Mouse (Mus musculus) hindbrain, embryonic 12.5 days (tissue): Measurements from ENCODE around the gene Vmac. TPM values are rescaled to one million over a fixed set of nuclear protein-coding genes. Genes with fewer than 3 reads are reported as not detected.
A peak's percentile ranks its signal among the peaks of the same experiment; 100 is the strongest.

Source experiments
- ATAC-seq: fragments of 200-750 bp; cut with Nextera tagmentation; 2 replicates; pipeline ENCODE4 v1.8.0; 2017; ENCODE audit warnings: moderate TSS enrichment; ENCODE audit not compliant: low FRiP score
- H3K27ac ChIP-seq: fragments of 300-500 bp; sonication (generic); 2 replicates; pipeline ENCODE4 v1.5.1; 2016; ENCODE audit warnings: mild to moderate bottlenecking
- H3K27me3 ChIP-seq: fragments of 300-500 bp; sonication (generic); 2 replicates; pipeline ENCODE4 v1.6.1; 2016; ENCODE audit warnings: mild to moderate bottlenecking
- H3K36me3 ChIP-seq: fragments of 300-500 bp; sonication (generic); 2 replicates; pipeline ENCODE4 v1.6.1; 2016; ENCODE audit warnings: mild to moderate bottlenecking
- H3K4me1 ChIP-seq: fragments of 300-500 bp; sonication (generic); 2 replicates; pipeline ENCODE4 v1.6.1; 2016
- H3K4me2 ChIP-seq: fragments of 300-500 bp; sonication (generic); replicated peaks from 2 replicates; pipeline ENCODE4 v1.6.1; 2016; ENCODE audit warnings: mild to moderate bottlenecking
- H3K4me3 ChIP-seq: fragments of 300-500 bp; sonication (generic); 2 replicates; pipeline ENCODE4 v1.5.1; 2016; ENCODE audit warnings: mild to moderate bottlenecking
- H3K9ac ChIP-seq: fragments of 300-500 bp; sonication (generic); 2 replicates; pipeline ENCODE4 v1.6.1; 2016; ENCODE audit warnings: mild to moderate bottlenecking, moderate library complexity
- H3K9me3 ChIP-seq: fragments of 300-500 bp; sonication (generic); replicated peaks from 2 replicates; pipeline ENCODE4 v1.6.1; 2016; ENCODE audit warnings: mild to moderate bottlenecking
- WGBS: fragments of 180-500 bp; shearing (Covaris S2); methylation state at CpG from one replicate; pipeline ENCODE4 v1.1.7; 2016; 5-methylcytosine and 5-hydroxymethylcytosine counted together
- polyA plus RNA-seq: library from polyadenylated mRNA; unstranded; fragments of >200 nt; fragmentation: Nextera tagmentation; extraction: Ambion mirVana; gene quantifications from 2 replicates; pipeline ENCODE4 v1.2.1, GENCODE M21; 2016

The Vmac gene
- polyA plus RNA-seq, 1 experiment from 2014 or later: 15.3 TPM

- peak within 1 kb of the TSS; percentile 56 for H3K9ac ChIP-seq
- peaks cover 27% of the 10 kb centered on the region for H3K4me1 ChIP-seq
- H3K36me3 ChIP-seq: no peaks in the 10 kb centered on the region
- peaks cover 78% of the 10 kb centered on the region for H3K27me3 ChIP-seq
- no peaks in the 10 kb centered on the region for H3K9me3 ChIP-seq
- H3K27ac ChIP-seq: no peak within 1 kb of the TSS
- peak within 1 kb of the TSS; percentile 42 for H3K4me3 ChIP-seq
- H3K4me2 ChIP-seq: peak within 1 kb of the TSS; percentile 88
- ATAC-seq: peak; percentile 23
- WGBS: under 1% methylated on average over 39 of the region's 48 CpGs
These were observed 39.7 kb upstream of the Vmac start, which contains the start of gene Nrtn for GRCm38 (mm10) chr17:56757416-56758123. Gene Nrtn (minus strand): TSS chr17:56757530.

DNA sequence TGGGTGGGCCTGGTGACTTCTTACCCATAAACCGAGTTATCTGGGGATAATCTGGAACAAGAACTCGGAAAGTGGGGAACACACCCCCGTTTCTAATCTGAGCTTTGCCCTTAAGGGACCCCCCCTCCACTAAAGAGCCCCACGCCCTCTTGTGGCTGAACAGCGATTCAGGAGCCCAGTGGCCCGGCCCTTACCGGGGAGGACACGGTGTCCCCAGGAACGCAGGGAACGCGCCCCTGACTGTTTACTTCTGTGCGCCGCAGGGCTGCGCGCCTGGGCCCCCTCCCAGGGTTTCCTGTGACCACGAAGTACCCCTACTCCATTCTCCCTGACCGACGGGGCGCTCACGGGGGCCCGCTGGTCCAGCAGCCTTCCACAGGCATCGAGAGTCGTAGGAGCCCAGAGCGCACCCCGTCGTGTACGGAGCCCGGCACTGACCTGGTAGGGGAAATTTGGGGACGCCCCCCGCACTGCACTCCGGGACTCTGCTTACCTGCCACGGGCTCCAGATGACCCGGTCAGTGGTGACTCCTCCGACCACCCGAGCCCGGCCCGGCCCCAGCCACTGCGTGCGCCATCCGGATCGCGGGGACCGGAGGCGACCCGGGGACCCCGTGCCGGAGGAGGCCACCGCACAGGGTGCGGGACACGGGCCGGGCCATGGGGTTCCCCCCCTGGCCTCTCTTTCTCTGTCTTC lies 39.0 kb upstream of the Vmac start:
- H3K9ac ChIP-seq: peak overlapping the region; percentile 56
- peaks cover 22% of the 10 kb centered on the region for H3K4me1 ChIP-seq
- ATAC-seq: peak; percentile 5
- H3K4me2 ChIP-seq: peak overlapping the region; percentile 88
- no peak overlapping the region for H3K27ac ChIP-seq
- no peaks in the 10 kb centered on the region for H3K9me3 ChIP-seq
- H3K4me3 ChIP-seq: peak overlapping the region; percentile 42
- no peaks in the 10 kb centered on the region for H3K36me3 ChIP-seq
- WGBS: 1% methylated on average over 51 of the region's 51 CpGs
- peaks cover 86% of the 10 kb centered on the region for H3K27me3 ChIP-seq

DNA sequence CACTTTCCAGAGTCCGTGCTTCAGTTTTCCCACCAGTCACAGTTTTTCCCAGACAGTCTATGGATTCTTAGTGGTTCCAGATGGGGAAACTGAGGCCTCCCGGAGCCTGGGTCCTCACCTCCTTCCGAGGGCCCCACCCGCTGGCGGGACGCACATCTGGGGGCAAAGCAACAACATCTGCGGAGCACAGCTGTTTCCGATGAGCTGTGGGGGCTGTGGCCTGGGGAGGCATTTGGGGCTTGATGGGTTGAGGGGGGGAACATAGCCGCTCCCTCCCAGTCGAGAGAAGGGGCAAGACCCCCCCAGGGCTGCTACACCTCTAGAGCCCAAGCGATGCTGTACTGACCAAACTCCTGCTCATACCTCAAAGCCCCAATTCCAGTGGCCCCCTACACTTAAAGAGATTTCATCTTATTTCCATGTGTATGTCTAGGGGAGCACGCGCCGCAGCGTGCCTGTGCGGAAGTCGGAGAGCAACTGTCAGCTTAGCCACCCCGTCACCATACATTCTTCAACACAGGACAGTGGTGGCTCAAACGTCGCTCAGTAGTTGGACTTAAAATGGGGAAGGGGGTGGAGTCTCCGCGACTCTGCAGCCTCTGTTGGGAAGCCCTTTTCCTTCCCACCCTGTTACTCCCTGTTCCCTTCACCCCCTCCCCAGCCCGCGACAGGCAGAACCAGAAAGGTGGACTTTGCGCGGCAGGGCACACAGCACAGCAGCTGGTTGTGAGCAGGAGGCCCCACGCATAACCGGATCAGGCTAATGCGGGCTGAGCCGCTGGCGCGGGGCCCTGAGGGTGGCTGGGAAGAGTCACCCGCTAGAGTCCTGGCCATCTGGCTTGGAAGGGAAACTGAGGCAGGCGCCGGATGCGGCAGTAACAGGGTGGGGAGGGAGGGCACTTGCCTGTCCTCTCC lies 36.7 kb upstream of the Vmac start:
- H3K27me3 ChIP-seq: peaks cover 89% of the 10 kb centered on the region
- H3K36me3 ChIP-seq: no peaks in the 10 kb centered on the region
- no peak for ATAC-seq
- no peak overlapping the region for H3K4me3 ChIP-seq
- H3K27ac ChIP-seq: no peak overlapping the region
- WGBS: 14% methylated on average over 36 of the region's 36 CpGs
- no peaks in the 10 kb centered on the region for H3K9me3 ChIP-seq
- H3K4me1 ChIP-seq: peaks cover 18% of the 10 kb centered on the region
- no peak overlapping the region for H3K9ac ChIP-seq
- no peak overlapping the region for H3K4me2 ChIP-seq

GRCm38 (mm10) chr17:56753452-56753851 lies 35.6 kb upstream of the Vmac start:
- Histone ChIP-seq H3K27ac (no peak overlapping the region), H3K4me1 (peaks cover 18% of the 10 kb centered on the region), H3K36me3 (no peaks in the 10 kb centered on the region), H3K4me3 (no peak overlapping the region), H3K9ac (no peak overlapping the region), H3K4me2 (no peak overlapping the region), H3K9me3 (no peaks in the 10 kb centered on the region), H3K27me3 (peaks cover 91% of the 10 kb centered on the region)
- WGBS: 21% methylated on average over 15 of the region's 15 CpGs
- ATAC-seq: no peak

DNA sequence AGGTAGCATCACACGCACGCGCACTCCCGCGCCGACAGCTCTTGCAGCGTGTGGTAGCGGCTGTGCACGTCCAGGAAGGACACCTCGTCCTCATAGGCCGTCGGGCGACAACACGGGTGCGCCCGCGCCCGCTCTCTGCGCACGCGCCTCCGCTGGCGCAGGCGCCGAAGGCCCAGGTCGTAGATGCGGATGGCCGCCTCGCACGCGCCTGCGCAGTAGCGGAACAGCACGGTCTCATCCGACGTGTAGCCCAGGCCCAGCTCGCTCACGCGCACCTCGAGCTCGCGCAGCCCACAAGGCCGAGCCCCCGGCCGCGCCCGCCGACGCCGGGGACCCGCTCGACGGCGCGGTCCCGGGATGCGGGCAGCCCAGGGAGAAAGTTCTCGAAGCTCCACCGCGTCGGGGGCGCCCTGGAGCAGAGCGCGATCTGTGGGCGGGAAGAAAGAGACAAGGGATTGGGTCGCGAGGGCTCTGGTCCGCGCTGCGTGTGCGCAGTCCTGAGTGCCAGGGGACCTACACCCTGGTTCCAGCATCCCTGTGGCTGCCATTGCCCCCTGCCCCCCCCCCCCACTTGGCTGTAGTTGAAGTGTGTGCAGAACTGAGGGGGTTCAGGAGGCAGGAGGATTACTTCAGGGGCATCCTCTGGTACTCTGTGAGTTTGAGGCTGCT lies 33.7 kb upstream of the Vmac start:
- Histone ChIP-seq H3K9me3 (no peaks in the 10 kb centered on the region), H3K9ac (0 out of 2 replicates have a peak overlapping the region, but pooled peaks have one; percentile 36), H3K27me3 (peaks cover 76% of the 10 kb centered on the region), H3K4me2 (peak overlapping the region; percentile 43), H3K27ac (no peak overlapping the region), H3K36me3 (no peaks in the 10 kb centered on the region), H3K4me3 (peak overlapping the region; percentile 24), H3K4me1 (peaks cover 7% of the 10 kb centered on the region; the same call in 1 of the 2 replicates)
- WGBS: 30% methylated on average over 70 of the region's 71 CpGs
- peak; percentile 77 for ATAC-seq

GRCm38 (mm10) chr17:56744173-56744572 lies 26.4 kb upstream of the Vmac start:
- 65% methylated on average over 5 of the region's 5 CpGs for WGBS
- ATAC-seq: no peak
- no peak overlapping the region for H3K4me2 ChIP-seq
- no peak overlapping the region for H3K9ac ChIP-seq
- H3K4me1 ChIP-seq: no peaks in the 10 kb centered on the region
- H3K27ac ChIP-seq: no peak overlapping the region
- peaks cover 7% of the 10 kb centered on the region; the same call in 1 of the 2 replicates for H3K27me3 ChIP-seq
- H3K9me3 ChIP-seq: no peaks in the 10 kb centered on the region
- no peak overlapping the region for H3K4me3 ChIP-seq
- H3K36me3 ChIP-seq: no peaks in the 10 kb centered on the region

GRCm38 (mm10) chr17:56740788-56741160 lies 23.0 kb upstream of the Vmac start:
- no peaks in the 10 kb centered on the region for H3K4me1 ChIP-seq
- H3K27me3 ChIP-seq: no peaks in the 10 kb centered on the region
- no peaks in the 10 kb centered on the region for H3K9me3 ChIP-seq
- no peak overlapping the region for H3K9ac ChIP-seq
- ATAC-seq: no peak
- no peaks in the 10 kb centered on the region for H3K36me3 ChIP-seq
- 78% methylated on average over 17 of the region's 17 CpGs for WGBS
- H3K27ac ChIP-seq: no peak overlapping the region
- H3K4me2 ChIP-seq: no peak overlapping the region
- no peak overlapping the region for H3K4me3 ChIP-seq

GRCm38 (mm10) chr17:56740118-56740787 lies 22.4 kb upstream of the Vmac start:
- H3K4me2 ChIP-seq: no peak overlapping the region
- ATAC-seq: no peak
- no peak overlapping the region for H3K4me3 ChIP-seq
- no peaks in the 10 kb centered on the region for H3K4me1 ChIP-seq
- H3K27me3 ChIP-seq: no peaks in the 10 kb centered on the region
- WGBS: 85% methylated on average over 17 of the region's 17 CpGs
- H3K36me3 ChIP-seq: no peaks in the 10 kb centered on the region
- no peak overlapping the region for H3K9ac ChIP-seq
- H3K27ac ChIP-seq: no peak overlapping the region
- no peaks in the 10 kb centered on the region for H3K9me3 ChIP-seq

DNA sequence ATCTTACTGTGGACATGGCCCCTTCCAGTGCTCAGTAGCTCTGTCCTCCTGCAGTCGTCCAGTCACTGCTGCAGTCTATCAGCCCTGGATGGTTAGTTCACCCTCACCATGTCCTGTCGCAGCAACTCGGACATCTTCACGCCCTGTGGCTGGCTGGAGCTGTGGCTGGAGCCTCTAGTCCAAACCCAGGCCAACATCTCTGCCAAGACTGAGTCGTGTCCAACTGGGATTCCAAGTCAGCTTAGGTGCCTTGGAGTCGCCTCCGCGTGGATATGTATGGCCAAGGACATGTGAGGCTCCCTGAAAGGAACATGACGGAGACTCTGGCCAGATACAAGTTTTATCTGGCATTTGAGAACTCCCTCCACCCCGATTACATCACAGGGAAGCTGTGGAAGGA lies 20.4 kb upstream of the Vmac start:
- Histone ChIP-seq H3K36me3 (no peaks in the 10 kb centered on the region), H3K4me2 (no peak overlapping the region), H3K27ac (no peak overlapping the region), H3K4me3 (no peak overlapping the region), H3K9ac (no peak overlapping the region), H3K27me3 (0 out of 2 replicates have a peak, but pooled peaks cover 4% of the 10 kb centered on the region), H3K9me3 (no peaks in the 10 kb centered on the region), H3K4me1 (no peaks in the 10 kb centered on the region)
- 89% methylated on average over 10 of the region's 10 CpGs for WGBS
- no peak for ATAC-seq

DNA sequence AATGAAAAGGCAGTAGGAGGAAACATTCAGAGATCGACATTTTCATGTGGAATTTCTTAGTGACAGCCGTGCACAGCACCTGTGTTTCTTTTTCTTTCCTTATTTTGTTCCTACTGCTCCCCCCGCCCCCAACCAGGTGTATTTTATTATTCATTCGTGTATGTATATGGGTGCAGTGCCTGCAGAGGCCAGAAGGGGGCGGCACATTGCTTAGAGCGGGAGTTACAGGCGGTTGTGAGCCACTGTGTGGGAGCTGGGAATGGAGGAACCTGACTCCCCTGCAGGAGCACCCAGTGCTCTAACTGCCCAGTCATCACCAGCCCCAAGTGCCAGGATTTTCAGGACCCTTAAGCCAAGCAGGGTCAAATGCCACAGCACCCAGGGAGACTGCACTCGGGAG lies 18.7 kb upstream of the Vmac start:
- Histone ChIP-seq H3K27ac (no peak overlapping the region), H3K4me1 (no peaks in the 10 kb centered on the region), H3K36me3 (no peaks in the 10 kb centered on the region), H3K27me3 (0 out of 2 replicates have a peak, but pooled peaks cover 4% of the 10 kb centered on the region), H3K4me2 (no peak overlapping the region), H3K4me3 (no peak overlapping the region), H3K9me3 (no peaks in the 10 kb centered on the region), H3K9ac (no peak overlapping the region)
- WGBS: 45% methylated on average over 8 of the region's 8 CpGs
- ATAC-seq: no peak

- Histone ChIP-seq H3K36me3 (peaks cover 9% of the 10 kb centered on the region), H3K27me3 (0 out of 2 replicates have a peak, but pooled peaks cover 3% of the 10 kb centered on the region), H3K4me3 (no peak overlapping the region), H3K9ac (no peak overlapping the region), H3K4me2 (no peak overlapping the region), H3K9me3 (0 out of 2 replicates have a peak, but pooled peaks cover 4% of the 10 kb centered on the region), H3K4me1 (peaks cover 22% of the 10 kb centered on the region; the same call in 1 of the 2 replicates), H3K27ac (no peak overlapping the region)
- no peak for ATAC-seq
- 38% methylated on average over 2 of the region's 2 CpGs for WGBS
These were observed 11.8 kb upstream of the Vmac start for GRCm38 (mm10) chr17:56729656-56730055.
